Mouse (Mus musculus): ENCODE measurements around the gene 6430531B16Rik.

6430531B16Rik gene

GRCm38 (mm10) chr7:139970216-139970919 is 8.2 kb downstream of the 6430531B16Rik start:
- peak; percentile 27 for DNase-seq (ENCODE audit: low spot score)

DNA sequence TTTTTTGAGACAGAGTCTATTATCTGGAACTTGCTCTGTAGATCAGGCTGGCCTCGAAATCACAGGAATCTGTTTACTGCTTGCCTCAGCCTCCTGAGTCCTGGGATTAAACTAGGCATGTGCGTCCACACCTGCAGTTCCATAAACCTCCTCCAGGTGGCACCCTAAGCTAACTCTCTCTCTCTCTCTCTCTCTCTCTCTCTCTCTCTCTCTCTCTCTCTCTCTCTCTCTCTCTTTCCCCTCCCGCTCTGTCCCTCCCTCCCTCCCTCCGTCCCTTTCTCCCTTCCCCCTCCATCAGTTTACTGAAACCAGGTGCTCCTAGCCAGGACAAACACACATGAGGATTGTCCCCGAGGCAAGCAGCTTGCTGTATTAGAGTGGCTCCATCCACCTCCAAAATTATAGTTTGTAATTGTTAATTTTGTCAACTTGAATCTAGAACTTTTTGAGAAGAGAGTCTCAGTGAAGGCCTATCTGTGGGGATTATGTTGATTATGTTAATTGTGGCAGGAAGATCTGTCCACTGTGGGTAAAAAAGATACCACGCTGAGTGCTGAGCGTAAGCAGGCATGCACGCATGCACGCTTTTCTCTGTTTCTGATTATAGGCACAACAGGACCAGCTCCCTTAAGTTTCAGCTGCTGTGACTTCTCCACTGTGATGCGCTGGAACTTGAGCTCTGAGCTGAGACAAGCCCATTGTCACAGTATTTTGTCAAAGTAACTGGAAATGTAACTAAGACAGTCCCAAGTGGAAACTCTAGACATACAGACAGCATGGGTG is 9.0 kb downstream of the 6430531B16Rik start:
- peak; percentile 74 for DNase-seq (ENCODE audit: low spot score)

DNA sequence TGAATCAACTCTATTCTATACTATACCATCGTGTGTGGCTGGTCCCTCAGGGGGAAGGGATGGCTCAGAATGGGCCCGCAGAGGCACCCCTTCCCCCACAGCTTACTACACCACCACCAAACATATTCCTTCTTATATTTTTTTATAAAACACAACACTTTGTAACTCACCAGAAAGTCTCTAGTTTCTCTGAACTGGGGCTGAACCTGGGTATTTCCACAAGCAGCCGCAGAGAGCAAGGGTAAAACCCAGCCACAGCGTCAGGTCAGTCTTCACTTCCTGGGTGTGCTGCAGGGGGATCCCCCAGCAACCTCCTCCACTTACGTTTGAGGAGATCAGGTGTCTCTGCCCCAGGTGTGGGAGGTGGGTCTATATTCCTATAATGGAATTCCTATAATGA is 10.1 kb downstream of the 6430531B16Rik start:
- DNase-seq (ENCODE audit: low spot score): no peak

GRCm38 (mm10) chr7:139967175-139967574 is 11.4 kb downstream of the 6430531B16Rik start:
- DNase-seq (ENCODE audit: low spot score): no peak

- DNase-seq (ENCODE audit: low spot score): no peak
Observed at GRCm38 (mm10) chr7:139963814-139964213, 14.7 kb downstream of the 6430531B16Rik start.

GRCm38 (mm10) chr7:139961141-139961540 is 17.4 kb downstream of the 6430531B16Rik start:
- no peak for DNase-seq (ENCODE audit: low spot score)

DNA sequence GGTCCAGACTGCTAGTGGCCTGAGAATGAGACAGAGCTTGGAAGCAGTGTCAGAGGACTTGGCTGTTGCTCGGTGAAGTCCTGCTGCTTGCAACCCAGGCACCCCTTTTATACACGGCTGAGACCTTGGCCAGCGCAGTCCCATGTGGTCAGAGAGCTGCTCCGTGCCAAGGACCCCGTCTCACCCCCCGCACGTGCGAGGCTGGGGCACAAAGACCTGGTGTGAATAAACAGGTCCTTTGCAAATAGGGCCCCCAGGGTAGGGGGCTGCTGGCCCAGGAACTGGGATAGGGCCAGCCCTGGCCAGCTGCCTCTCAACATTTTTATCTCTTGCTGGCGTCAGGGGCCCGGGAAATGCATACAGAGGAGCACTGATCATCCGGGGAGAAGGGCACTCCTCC is 20.6 kb downstream of the 6430531B16Rik start:
- no peak for DNase-seq (ENCODE audit: low spot score)

- no peak for DNase-seq (ENCODE audit: low spot score)
Observed at GRCm38 (mm10) chr7:139957437-139957836, 21.1 kb downstream of the 6430531B16Rik start.

DNA sequence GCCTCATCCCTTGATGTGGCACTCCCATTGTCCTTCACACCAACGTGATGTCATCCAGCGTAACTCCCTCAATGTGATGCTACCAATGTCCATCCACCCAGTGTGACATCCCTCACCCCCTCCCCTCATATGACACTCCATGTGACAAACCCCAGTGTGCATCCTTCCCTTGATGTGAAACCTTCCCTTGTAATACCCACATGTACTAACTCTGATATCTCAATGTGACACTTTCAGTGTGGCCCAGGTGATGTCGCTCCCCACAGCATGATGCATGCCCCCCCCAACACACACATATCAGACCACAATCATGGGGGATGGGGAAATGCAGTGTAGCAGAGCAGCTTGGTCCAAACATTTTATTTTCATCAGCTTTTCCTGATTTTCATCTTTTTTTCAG is 21.9 kb downstream of the 6430531B16Rik start:
- no peak for DNase-seq (ENCODE audit: low spot score)

DNA sequence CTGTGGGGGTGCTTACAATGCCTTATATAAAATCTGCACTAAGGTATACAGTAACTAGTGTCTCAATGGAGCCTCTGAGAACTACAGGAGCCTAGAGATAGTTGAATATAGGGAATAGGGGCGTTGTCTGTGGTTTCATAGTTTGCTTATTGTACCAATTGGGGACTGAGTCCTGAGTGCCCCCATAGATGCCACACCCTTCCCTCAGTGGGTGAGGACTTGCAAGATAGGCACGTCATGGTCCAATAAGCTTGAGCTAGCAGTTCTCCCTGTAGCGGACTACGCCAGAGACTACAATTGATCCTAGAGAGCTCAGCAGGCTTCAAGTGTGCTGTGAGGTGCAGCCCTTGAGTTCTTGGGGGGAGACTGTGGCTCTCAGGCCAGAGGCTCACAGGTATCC is 23.1 kb downstream of the 6430531B16Rik start:
- no peak for DNase-seq (ENCODE audit: low spot score)

DNA sequence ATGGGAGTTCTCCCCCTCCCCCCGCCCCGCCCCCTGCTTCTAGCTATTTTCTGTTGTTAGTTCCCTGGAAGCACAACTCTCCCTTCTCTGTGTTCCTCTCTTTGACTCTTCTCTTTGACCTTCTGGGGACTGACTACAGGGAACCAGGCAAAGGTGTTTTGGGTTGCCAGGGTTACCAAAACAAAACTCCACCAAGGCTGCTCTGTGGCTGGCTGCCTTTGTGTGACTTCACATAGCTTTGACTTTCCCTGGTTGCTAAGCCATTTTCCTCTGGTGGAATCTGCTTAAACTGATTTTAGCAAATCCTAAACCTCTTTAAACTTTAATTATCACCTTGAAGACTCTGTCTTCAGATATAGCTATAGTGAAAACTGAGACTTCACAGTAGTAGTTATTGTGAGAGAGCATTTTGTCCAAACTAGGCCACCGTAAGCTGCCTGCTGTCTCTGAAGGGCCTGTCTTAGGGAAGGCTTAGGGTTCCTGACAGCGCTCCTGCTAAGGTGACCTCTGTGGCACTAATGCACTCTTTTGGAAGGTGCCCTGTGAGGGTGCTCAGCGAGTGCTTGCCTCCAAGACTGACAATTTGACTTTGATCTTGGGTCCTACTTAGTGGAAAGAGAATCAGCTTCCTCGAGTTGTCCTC is 26.4 kb downstream of the 6430531B16Rik start:
- no peak for DNase-seq (ENCODE audit: low spot score)

- DNase-seq (ENCODE audit: low spot score): peak; percentile 19
Observed at GRCm38 (mm10) chr7:139951079-139951478, 27.5 kb downstream of the 6430531B16Rik start.

GRCm38 (mm10) chr7:139950283-139950971 is 28.1 kb downstream of the 6430531B16Rik start:
- peak; percentile 32 for DNase-seq (ENCODE audit: low spot score)

- peak; percentile 37 for DNase-seq (ENCODE audit: low spot score)
Observed at GRCm38 (mm10) chr7:139949893-139950282, 28.7 kb downstream of the 6430531B16Rik start.

DNA sequence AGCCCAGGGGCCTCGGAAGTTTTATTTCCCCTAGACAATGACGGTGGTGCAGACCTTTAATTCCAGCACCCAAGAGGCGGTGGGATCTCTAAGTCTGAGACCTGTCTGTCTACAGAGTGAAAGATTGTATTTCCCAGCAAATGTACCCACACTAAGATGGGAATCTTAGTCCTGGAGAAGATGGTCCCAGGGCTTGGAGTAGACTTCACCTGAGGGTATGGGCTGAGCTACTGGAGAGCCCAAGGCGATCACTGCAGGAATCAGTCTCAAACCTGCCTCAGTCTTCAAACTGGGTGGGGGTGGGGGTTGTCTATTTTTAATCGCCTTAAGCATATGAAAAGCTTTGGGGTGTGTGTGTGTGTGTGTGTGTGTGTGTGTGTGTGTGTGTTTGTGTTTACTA is 32.5 kb downstream of the 6430531B16Rik start:
- no peak for DNase-seq (ENCODE audit: low spot score)

GRCm38 (mm10) chr7:139945516-139945915 is 33.0 kb downstream of the 6430531B16Rik start:
- no peak for DNase-seq (ENCODE audit: low spot score)

DNA sequence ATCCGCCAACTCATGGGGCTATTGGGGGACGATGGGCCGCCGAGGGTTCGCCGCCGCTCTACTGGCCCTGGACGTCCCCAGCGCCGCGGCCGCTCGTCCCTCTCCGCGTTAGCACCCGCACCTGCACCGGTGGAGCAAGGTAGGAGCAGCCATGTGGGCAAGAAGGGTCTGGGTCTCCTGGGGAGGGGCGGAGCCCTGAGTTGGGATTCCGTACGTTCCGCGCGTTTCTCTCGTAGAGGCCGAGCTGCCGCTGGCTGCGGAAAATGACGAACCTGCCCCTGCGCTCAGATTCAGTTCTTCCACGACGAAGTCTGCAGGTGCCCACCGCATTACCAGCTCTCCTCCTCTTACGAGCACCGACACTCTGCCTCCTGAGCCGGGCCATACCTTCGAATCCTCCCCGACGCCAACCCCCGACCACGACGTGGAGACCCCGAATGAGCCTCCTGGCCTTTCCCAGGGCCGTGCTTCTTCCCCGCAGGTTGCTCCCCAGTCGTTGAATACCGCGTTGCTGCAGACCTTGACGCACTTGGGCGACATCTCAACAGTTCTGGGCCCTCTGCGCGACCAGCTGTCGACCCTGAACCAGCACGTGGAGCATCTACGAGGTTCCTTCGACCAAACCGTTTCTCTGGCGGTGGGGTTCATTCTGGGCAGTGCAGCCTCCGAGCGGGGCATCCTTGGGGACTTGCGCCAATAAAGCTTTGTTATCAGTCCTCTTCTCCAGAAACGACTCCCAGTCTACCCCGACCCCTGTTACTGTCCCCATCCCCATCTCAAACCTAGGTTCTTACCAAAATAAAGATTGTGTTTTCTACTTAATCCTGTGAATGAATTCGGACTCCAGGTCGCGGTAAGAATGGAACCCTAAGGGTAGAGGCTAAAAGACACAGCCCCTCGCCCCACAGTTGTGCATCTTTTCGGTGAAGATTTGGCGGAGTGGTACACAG is 34.0 kb downstream of the 6430531B16Rik start:
- DNase-seq (ENCODE audit: low spot score): no peak

GRCm38 (mm10) chr7:139943674-139944281 is 34.8 kb downstream of the 6430531B16Rik start, which contains the start of gene Utf1:
Gene Utf1 (plus strand): TSS chr7:139943789.
- DNase-seq (ENCODE audit: low spot score): peak; percentile 21

DNA sequence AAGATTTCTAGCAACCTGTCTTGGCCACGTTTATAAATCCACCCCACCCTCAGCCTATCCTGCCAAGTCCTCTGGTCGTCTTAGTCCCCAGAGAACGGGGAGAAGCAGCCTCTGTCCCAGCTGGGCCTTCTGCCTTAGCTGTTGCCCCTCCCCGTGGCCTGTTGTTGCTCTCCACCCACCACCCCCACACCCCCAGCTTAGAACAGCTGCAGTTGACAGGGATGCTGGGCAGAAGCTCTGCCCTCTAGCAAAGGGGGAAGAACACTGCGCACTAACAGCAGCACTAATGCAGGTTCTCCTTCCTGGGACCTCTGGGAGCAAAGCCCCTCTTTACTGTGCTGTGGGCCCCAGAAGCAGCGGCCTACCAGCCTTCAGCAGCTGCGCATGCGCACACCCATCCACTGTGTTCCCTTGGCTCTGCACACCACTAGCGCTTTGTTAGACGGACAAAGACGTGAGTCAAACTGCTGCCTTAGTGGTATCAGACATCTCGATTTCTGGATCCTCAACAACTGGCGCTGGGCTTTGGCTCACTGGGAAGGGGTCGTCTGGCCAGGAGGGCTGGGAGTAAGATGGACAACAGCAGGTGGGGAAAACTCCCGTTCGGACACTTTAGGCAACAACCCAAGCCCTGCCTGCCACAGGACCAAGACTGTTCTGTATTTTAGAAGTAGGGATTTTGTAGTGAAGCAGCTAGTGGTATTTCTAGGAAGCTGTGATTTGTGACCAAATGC is 37.9 kb downstream of the 6430531B16Rik start:
- no peak for DNase-seq (ENCODE audit: low spot score)

DNA sequence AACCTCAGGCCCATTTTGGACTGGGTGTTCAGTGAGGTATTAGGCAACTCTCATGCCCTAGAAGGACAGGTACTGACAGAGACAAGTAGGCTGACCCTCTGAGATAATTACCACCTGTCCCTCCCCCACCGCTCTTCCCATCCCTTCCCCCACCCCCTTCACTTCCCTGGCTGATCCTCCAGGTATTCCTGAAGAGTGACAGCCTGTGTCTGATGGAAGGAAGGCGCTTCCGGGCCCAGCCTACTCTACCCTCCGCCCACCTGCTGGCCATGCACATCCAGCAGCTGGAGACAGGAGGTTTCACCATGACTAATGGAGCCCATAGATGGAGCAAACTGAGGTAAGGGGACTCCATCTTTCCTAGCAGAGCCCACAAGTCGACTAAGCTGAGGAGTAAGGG is 40.7 kb downstream of the 6430531B16Rik start:
- no peak for DNase-seq (ENCODE audit: low spot score)

All from urinary bladder, postnatal 25 days (tissue).